Mouse (Mus musculus): ENCODE measurements around the gene Opa3.

GRCm38 (mm10) chr7:19184758-19185157 lies 43.4 kb upstream of the Opa3 start:
- TF ChIP-seq CTCF (IDR thresholded peaks at IDR 0.05; ENCODE audit: extremely low read depth, insufficient read depth, insufficient read length, insufficient replicate concordance), result no peak
- TF ChIP-seq POLR2A (IDR thresholded peaks at IDR 0.05; ENCODE audit: low read depth, low read length), result no peak

Measured in spleen, adult 2 months (tissue).